Mouse (Mus musculus): ENCODE measurements around the gene Btbd35f30.
"Not testable (repeated sequence)": the region's sequence is repeated elsewhere in the genome, so short reads cannot be mapped to it uniquely, and the experiment has no call there.

GRCm38 (mm10) chrX:32941468-32941867 lies 47.0 kb downstream of the Btbd35f30 start, which contains the start of gene Gm21789:
- not testable (repeated sequence) for TF ChIP-seq POLR2A (IDR thresholded peaks at IDR 0.05; ENCODE audit: insufficient read length, low read depth); MAX (IDR thresholded peaks at IDR 0.05; ENCODE audit: low read depth); CEBPB (IDR thresholded peaks at IDR 0.05; ENCODE audit: insufficient read depth, poor library complexity, severe bottlenecking); TCF12 (IDR thresholded peaks at IDR 0.05; ENCODE audit: insufficient read depth, poor library complexity, severe bottlenecking); E2F4 (IDR thresholded peaks at IDR 0.05; ENCODE audit: insufficient read depth); USF1 (IDR thresholded peaks at IDR 0.05; ENCODE audit: low read depth); REST (IDR thresholded peaks at IDR 0.05; ENCODE audit: insufficient read depth, insufficient read length); POLR2AphosphoS2 (IDR thresholded peaks at IDR 0.05; ENCODE audit: insufficient read length, low read depth)

Measured in myocyte (in vitro differentiated cells).